Mouse (Mus musculus): ENCODE measurements around the gene Prpf19.

The Prpf19 gene

DNA sequence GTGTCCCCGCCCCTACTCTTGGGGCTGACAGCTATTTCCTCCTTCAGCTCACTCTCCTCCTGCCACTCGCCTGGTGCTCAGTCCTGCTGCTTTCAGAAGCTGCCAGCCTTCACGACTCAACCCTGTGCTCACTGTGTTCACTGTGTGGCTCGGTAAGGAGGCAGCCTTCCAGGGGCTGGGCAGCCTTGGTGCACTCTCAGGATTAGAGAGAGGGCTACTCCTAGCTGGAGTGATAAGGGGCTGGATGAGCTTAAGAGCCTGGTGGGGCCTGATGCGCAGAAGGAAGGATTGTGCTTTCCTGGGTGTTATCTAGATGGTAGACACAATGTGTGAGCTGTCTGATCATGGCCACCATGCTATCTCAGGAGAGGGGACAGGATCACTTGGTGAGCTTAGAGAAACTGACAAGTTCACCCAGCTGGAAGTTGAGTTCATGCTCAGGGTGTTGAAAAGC, 42.1 kb downstream of the Prpf19 start, which contains the start of gene Ptgdr2:
Ptgdr2 (plus strand) TSS at position 51 of the 454 bp plus-strand sequence.
- DNase-seq (ENCODE audit: low spot score in 2 of 2): no peak

DNA sequence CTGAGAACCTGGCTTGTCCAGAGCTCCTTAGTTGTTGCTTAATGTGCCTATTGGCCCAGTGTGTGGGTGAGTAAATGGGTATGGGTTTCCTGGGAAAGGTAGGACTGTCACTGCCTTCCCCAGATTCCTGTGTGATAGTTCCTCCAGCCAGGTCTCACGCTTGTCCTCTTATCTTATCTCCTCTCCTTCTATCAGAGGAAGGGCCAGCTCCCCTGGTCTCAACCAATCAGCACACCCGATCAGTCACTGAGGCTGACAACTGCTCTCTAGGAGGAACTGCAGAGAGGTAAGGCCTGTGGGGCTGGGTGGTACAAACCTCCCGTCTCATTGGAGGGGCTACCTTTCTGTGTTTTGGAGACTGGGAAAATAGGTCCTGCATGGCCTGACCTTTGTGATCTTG, 43.7 kb downstream of the Prpf19 start:
- DNase-seq (ENCODE audit: low spot score in 2 of 2): no peak

DNA sequence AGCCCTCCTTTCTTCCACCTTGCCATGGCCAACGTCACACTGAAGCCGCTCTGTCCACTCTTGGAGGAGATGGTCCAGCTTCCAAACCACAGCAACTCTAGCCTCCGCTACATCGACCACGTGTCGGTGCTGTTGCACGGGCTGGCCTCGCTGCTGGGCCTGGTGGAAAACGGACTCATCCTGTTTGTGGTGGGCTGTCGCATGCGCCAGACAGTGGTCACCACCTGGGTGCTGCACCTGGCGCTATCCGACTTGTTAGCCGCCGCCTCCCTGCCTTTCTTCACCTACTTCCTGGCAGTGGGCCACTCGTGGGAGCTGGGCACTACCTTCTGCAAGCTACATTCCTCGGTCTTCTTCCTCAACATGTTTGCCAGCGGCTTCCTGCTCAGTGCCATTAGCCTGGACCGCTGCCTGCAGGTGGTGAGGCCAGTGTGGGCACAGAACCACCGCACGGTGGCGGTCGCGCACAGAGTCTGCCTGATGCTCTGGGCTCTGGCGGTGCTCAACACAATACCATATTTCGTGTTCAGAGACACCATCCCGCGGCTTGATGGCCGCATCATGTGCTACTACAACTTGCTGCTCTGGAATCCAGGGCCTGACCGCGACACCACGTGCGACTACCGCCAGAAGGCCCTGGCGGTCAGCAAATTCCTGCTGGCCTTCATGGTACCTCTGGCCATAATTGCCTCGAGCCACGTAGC, 45.2 kb downstream of the Prpf19 start:
- peak; percentile 44 to 64 for DNase-seq (ENCODE audit: low spot score in 2 of 2)

DNA sequence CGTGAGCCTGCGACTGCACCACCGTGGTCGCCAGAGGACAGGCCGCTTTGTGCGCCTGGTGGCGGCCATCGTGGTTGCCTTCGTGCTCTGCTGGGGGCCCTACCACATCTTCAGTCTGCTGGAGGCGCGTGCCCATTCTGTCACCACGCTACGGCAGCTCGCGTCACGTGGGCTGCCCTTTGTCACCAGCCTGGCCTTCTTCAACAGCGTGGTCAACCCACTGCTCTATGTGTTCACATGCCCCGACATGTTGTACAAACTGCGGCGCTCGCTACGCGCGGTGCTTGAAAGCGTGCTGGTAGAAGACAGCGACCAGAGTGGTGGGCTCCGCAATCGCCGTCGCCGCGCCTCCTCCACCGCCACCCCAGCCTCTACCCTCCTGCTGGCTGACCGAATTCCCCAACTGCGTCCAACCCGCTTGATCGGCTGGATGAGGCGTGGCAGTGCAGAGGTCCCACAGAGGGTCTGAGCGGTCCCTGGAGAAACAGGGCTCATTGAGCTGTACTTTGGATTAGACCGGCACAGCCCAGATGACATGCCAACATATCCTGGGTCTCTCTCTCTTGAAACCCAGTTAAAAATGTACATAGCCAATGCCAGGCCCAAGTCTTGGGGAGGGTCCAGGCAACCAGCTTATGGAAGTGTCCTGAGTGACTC, 45.9 kb downstream of the Prpf19 start:
- no peak for DNase-seq (ENCODE audit: low spot score in 2 of 2)

DNA sequence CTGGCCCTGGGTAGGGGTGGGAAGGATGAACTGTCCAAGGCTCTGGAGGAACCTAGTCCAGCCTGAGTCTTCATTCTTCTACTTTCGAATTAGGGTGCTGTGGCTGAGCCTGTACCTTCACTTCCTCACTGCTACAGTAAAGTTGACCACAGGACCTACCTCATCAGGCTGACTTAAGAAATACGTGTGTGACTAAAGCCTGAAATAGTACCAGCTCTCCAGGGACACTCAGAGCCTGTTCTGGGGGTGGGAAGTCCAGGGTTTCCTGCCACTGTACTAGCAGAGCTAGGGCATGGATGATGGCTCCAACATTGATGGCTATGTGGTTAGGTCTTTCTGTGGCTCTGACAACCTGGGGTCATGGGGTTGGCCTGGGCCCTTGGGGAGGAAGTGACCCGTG, 48.9 kb downstream of the Prpf19 start:
- DNase-seq (ENCODE audit: low spot score in 2 of 2): no peak

DNA sequence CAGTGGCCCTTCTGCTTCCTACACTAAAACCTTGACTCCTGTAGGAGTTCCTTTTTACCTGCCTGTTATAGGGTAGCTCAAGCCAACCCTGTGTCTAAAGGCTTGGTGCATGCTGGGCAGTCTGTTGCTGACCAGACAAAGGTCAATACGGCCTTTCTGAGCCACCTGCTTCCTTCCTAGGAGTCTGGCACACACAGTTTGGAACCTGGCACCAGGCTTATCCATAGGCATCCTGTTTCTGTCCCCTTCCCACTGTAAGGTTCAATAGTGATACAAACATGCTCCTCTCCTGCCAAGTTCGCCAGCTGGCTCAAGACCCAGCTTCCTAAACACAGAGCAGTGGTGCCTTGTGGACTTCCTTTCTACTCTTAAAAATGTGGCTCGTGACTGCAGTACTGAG, 51.5 kb downstream of the Prpf19 start:
- DNase-seq (ENCODE audit: low spot score in 2 of 2): no peak

DNA sequence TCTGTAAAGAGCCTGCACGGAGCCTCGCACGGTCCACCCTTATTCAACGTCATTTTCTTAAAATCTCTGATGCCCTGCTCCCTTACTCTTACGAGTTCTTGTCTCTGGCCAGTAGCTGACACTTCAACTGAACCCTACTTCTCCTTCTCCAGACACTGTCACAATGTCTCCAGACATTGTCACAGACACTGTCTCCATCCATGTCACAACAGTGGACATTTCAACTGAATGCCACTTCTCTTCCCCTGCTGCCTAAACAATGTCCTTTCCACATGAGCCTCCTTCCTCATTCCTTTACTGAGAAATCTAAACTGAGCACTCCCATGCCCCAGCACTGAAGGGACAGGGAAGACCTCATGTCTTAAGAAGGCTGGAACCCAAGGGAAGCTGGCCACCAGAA, 52.2 kb downstream of the Prpf19 start:
- no peak for DNase-seq (ENCODE audit: low spot score in 2 of 2)

DNA sequence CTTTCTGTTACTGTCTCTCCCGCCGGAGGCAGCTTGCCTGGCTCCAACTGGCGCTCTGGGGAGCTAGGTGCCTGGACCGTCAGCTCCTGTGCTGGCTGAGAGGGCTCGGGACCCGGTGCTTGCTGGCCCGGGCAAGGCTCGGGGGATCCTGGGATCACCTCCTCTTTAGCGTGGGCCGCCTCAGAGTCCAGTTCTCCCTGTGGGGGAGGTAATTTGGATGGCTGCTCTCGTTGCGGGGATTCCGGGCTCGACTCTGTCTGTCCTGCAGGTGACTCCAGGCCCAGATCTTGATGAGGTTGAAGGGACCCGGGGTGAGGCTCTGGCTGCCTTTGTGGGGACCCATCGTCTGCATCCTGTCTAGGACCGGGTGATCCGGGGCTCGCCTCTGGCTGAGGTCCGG, 53.4 kb downstream of the Prpf19 start:
- DNase-seq (ENCODE audit: low spot score in 2 of 2): no peak

DNA sequence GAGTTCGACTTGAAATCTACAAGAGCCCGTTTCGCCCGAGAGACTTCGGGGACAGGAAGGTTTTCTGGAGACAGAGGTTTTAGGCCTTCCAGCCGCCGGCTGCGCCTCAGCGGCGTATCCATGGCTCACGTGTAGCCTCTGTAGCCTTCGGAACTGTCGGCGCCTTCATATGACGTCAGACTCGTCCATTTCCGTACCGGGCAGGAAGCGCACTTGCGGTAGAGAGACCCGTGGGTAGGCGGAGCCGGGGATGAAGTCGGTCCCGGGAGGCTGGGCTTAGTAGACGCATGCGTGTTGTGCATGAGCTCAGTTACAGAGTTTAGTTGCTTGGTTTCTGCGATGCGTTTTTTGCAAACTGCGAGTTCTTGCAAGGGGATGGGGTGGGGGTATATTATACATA, 54.1 kb downstream of the Prpf19 start, which contains the start of gene Ccdc86:
Ccdc86 (minus strand) TSS at position 155 of the 400 bp plus-strand sequence.
- DNase-seq (ENCODE audit: low spot score in 2 of 2): peak; percentile 92 to 96

DNA sequence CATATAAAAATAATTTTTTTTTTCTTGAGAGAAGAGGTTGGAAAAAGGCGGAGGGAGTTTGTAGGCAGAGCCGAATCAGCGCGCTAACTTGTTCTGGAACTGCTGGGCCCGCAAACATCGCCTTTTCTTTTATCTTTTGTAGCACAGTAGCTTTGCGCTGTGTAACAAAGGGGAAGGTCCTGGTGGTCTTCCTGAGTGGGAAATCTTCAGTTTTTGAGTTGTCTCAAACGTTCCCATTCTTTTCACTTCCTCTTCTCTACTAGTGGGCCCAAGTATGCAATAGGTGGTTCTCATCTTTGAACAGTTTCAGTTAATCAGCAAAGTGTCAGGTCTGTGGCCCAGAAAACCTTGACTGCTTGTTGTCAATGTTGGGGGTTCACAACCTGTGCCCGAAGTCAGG, 54.5 kb downstream of the Prpf19 start:
- no peak for DNase-seq (ENCODE audit: low spot score in 2 of 2)

DNA sequence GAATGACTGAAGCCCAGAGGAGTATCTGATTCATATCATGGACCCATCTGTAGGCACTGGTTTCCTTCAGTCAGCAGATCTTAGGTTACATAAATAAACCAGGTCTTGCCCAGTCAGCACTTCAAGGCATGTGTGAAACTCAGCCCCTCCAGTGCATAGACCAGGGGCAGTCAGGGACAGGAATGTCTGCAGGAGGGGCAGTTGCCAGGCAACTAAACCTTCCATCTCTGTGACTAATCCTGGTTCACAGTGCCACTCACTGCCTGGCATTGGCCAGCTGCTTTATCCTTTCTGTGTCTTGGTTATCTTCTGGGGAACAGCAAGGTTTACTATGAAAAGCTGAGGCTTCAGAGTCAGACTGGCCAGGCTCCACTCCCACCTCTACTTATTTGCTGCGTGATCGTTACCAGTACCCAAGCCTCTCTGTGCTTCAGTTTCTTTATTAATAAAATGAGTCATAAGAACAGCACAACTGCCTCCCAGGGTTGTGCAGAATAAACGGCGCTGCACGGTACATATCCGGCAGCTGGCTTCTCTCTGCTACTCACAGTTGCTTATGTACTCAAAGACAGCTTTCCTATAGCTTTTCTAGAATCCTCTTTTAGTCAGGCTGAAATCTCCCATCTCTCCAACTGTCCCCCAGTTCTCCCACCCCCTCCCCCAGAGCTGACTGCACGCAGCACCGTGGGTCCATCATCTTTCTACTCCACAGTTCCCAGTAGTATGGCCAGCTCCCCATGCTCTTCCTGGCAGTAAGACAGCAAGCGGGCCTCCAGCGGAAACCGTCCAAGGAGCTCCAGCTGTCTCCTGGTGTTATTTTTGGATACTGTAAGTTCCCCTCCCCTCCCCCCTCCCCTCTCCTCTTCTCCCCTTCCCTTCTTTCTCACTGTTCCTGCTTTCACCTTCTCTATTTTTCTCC, 57.2 kb downstream of the Prpf19 start:
- DNase-seq (ENCODE audit: low spot score in 2 of 2): no peak

Measured in urinary bladder, postnatal 36 days (tissue).